Mouse (Mus musculus) MEL (cell line): ENCODE measurements around the gene Dhx35. TPM values are rescaled to one million over a fixed set of nuclear protein-coding genes. Genes with fewer than 3 reads are reported as not detected.

Source experiments
- DNase-seq: peaks from one replicate; pipeline ENCODE4 v3.0.0; 2011; ENCODE audit warnings: low read depth, low spot score
- H3K27ac ChIP-seq: 2 replicates; pipeline ENCODE4 v1.5.1; 2012; ENCODE audit warnings: low read depth, mild to moderate bottlenecking, control low read depth, low read length, moderate library complexity; ENCODE audit not compliant: control insufficient read depth
- H3K27me3 ChIP-seq, 2 experiments: fragments of 150-350 bp in 1 of 2; sonication (generic) in 1 of 2; 2 replicates each; pipeline ENCODE4 v1.6.1; 2012; ENCODE audit warnings: low read length in 2 of 2, mild to moderate bottlenecking in 2 of 2, improper control_type of control experiment in 1 of 2, moderate library complexity in 1 of 2; ENCODE audit not compliant: insufficient read depth in 2 of 2, control insufficient read depth in 1 of 2
- H3K36me3 ChIP-seq, 2 experiments: 2 replicates each; pipeline ENCODE4 v1.6.1; 2012 to 2014; ENCODE audit warnings: low read length in 2 of 2, improper control_type of control experiment in 1 of 2, inconsistent platforms in 1 of 2, mild to moderate bottlenecking in 1 of 2; ENCODE audit not compliant: insufficient read depth in 2 of 2, control insufficient read depth in 1 of 2
- H3K4me1 ChIP-seq, 2 experiments: fragments of 150-350 bp in 1 of 2; sonication (generic) in 1 of 2; 2 replicates each; pipeline ENCODE4 v1.6.1; 2012; ENCODE audit warnings: low read length in 2 of 2, improper control_type of control experiment in 1 of 2, mild to moderate bottlenecking in 1 of 2; ENCODE audit not compliant: insufficient read depth in 2 of 2, control insufficient read depth in 1 of 2
- H3K4me3 ChIP-seq, 2 experiments: fragments of 150-350 bp in 1 of 2; sonication (generic) in 1 of 2; 2 replicates each; pipeline ENCODE4 v1.5.1; 2012; ENCODE audit warnings: low read depth in 2 of 2, low read length in 2 of 2, mild to moderate bottlenecking in 2 of 2, moderate library complexity in 2 of 2, control low read depth in 1 of 2, improper control_type of control experiment in 1 of 2; ENCODE audit not compliant: control insufficient read depth in 1 of 2, insufficient read depth in 1 of 2
- H3K79me2 ChIP-seq: 2 replicates; pipeline ENCODE4 v1.6.1; 2012; ENCODE audit warnings: mild to moderate bottlenecking, low read length, moderate library complexity; ENCODE audit not compliant: control insufficient read depth, poor library complexity, insufficient read depth
- H3K9ac ChIP-seq: 2 replicates; pipeline ENCODE4 v1.6.1; 2012; ENCODE audit warnings: low read depth, mild to moderate bottlenecking, control low read depth, low read length, moderate library complexity; ENCODE audit not compliant: control insufficient read depth, poor library complexity, severe bottlenecking
- H3K9me3 ChIP-seq: fragments of 150-350 bp; sonication (generic); replicated peaks from 2 replicates; pipeline ENCODE4 v1.6.1; 2012; ENCODE audit warnings: mild to moderate bottlenecking, low read length, improper control_type of control experiment, moderate library complexity; ENCODE audit not compliant: insufficient read depth
- CTCF ChIP-seq, 3 experiments: IDR thresholded peaks in 2 of 3; conservative IDR thresholded peaks in 1 of 3; 2 replicates each; pipeline ENCODE4 v1.5.1; 2011 to 2012; ENCODE audit warnings: low read length in 3 of 3, low read depth in 2 of 3, mild to moderate bottlenecking in 2 of 3, improper control_type of control experiment in 1 of 3, inconsistent platforms in 1 of 3, mixed read lengths in 1 of 3, moderate library complexity in 1 of 3; ENCODE audit not compliant: control insufficient read depth in 1 of 3, insufficient read depth in 1 of 3, poor library complexity in 1 of 3, severe bottlenecking in 1 of 3
- ELF1 ChIP-seq: IDR thresholded peaks from 2 replicates; pipeline ENCODE4 v1.6.1; 2014; ENCODE audit warnings: low read depth, mild to moderate bottlenecking, inconsistent platforms, low read length, improper control_type of control experiment, moderate library complexity
- MAZ ChIP-seq: IDR thresholded peaks from 2 replicates; pipeline ENCODE4 v1.6.1; 2012; ENCODE audit warnings: low read depth, mild to moderate bottlenecking, inconsistent platforms, low read length, improper control_type of control experiment
- MEF2A ChIP-seq: IDR thresholded peaks from 2 replicates; pipeline ENCODE4 v1.6.1; 2014; ENCODE audit warnings: low read depth, mild to moderate bottlenecking, inconsistent platforms, low read length, improper control_type of control experiment; ENCODE audit not compliant: poor library complexity, insufficient replicate concordance, severe bottlenecking; ENCODE audit errors: extremely low read depth
- MYB ChIP-seq: IDR thresholded peaks from 2 replicates; pipeline ENCODE4 v1.6.1; 2011; ENCODE audit warnings: mild to moderate bottlenecking, low read depth, low read length, improper control_type of control experiment
- RAD21 ChIP-seq: IDR thresholded peaks from 2 replicates; pipeline ENCODE4 v1.6.1; 2011; ENCODE audit warnings: mild to moderate bottlenecking, low read depth, low read length, improper control_type of control experiment
- SMC3 ChIP-seq: IDR thresholded peaks from 2 replicates; pipeline ENCODE4 v1.6.1; 2011; ENCODE audit warnings: low read depth, low read length, improper control_type of control experiment
- TCF12 ChIP-seq: IDR thresholded peaks from 2 replicates; pipeline ENCODE4 v1.6.1; 2014; ENCODE audit warnings: low read depth, mild to moderate bottlenecking, inconsistent platforms, low read length, improper control_type of control experiment, moderate library complexity
- ZC3H11A ChIP-seq: IDR thresholded peaks from 2 replicates; pipeline ENCODE4 v1.6.1; 2012; ENCODE audit warnings: low read depth, mild to moderate bottlenecking, inconsistent platforms, low read length, improper control_type of control experiment
- polyA plus RNA-seq, 2 experiments: library from polyadenylated mRNA; stranded (reverse) in 1 of 2; unstranded in 1 of 2; fragments of >175 nt in 1 of 2; fragments of >200 nt in 1 of 2; gene quantifications; 2 replicates each; pipeline versions ENCODE4 v1.2.1 to v1.2.4; 2012; ENCODE audit warnings: low replicate concordance in 2 of 2, low read depth in 1 of 2; ENCODE audit not compliant: insufficient read length in 2 of 2, insufficient read depth in 1 of 2, missing spikeins in 1 of 2
- total RNA-seq: library from RNA; depleted of rRNA; stranded (reverse); fragments of 300-350 nt; gene quantifications from 2 replicates; pipeline ENCODE4 v1.2.3, GENCODE M21; 2012

Gene Dhx35
- total and polyA plus RNA-seq, 3 experiments: 18.5 to 23.6 TPM; not detected in 1

DNA sequence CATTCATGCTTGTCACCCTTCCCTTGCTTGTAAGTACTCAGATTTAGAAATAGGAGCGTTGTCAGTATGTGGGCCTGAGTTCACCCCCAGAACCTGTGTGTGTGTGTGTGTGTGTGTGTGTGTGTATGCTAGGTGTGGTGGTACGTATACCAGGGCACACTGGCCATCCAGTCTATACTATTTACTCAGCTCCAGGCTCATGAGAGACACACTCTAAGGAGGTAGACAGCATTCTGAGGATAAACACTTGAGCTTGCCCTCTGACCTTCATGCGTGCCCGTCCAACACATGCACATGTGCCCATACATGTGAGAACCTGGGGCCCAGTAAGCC is 69.5 kb downstream of the Dhx35 start:
- no peak overlapping the region for H3K9ac ChIP-seq
- no peaks in the 10 kb centered on the region for H3K9me3 ChIP-seq
- H3K27me3 ChIP-seq: no peaks in the 10 kb centered on the region
- H3K4me1 ChIP-seq: no peaks in the 10 kb centered on the region
- no peak for DNase-seq
- H3K36me3 ChIP-seq: no peaks in the 10 kb centered on the region; a peak in 1 of 4 replicates
- no peak overlapping the region for H3K27ac ChIP-seq
- TF ChIP-seq MYB (no peak), TCF12 (no peak), ELF1 (no peak)
- TF ChIP-seq, all 39 proteins: peak for 0
- no peaks in the 10 kb centered on the region for H3K79me2 ChIP-seq
- H3K4me3 ChIP-seq: no peak overlapping the region

DNA sequence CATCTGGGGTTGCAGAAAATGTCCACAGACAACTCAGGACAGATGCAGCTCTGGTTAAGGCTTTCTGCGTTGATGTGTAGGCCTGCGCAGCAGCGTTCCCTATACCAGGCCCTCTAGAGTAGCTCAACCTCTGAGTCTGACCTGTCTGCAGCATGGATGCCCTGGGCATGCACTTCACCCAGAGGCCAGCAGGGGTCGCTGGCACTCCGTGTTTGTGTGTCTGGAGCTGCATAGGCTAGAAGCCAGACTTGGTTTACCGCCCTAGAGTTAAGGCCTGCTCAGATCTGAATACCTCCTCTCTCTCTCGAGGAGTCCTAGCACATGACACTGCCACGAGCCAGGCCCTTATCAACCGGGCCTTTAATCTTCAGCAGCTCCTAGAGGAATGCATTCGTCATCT is 70.8 kb downstream of the Dhx35 start:
- no peak overlapping the region for H3K27ac ChIP-seq
- no peak overlapping the region for H3K9ac ChIP-seq
- peak; percentile 91 for TF ChIP-seq RAD21
- peak; percentile 95 to 98 (median 98) for TF ChIP-seq CTCF (IDR thresholded peaks at IDR 0.05 in 2 of 3, conservative IDR thresholded peaks at IDR 0.05 in 1 of 3; ENCODE audit: control insufficient read depth in 1 of 3, insufficient read depth in 1 of 3, low read depth in 2 of 3, low read length in 3 of 3, poor library complexity in 1 of 3, severe bottlenecking in 1 of 3)
- no peak for TF ChIP-seq MAZ
- peak; percentile 67 for TF ChIP-seq ZC3H11A
- TF ChIP-seq SMC3: peak; percentile 75
- TF ChIP-seq, all 39 proteins: peak for 4
- Histone ChIP-seq H3K4me3 (no peak overlapping the region), H3K79me2 (no peaks in the 10 kb centered on the region), H3K27me3 (no peaks in the 10 kb centered on the region), H3K9me3 (no peaks in the 10 kb centered on the region), H3K4me1 (no peaks in the 10 kb centered on the region), H3K36me3 (no peaks in the 10 kb centered on the region)
- DNase-seq: peak; percentile 74

DNA sequence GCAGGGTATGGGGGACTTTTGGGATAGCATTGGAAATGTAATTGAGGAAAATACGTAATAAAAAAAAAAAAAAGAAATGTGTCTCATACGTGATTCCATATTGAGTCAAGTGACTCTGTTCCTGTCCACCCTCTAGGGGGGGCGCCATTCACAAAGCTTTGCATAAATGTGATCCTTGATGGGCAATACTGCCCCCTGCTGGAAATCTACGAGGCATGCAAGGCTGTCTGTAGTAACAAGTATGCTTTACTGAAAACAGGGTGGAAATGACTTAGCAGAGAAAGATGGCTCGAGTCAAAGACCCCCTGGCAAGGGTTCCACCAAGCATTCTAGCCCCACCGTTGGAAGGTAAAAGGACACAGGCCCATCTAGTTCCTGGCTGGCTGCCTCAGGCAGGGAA is 92.0 kb downstream of the Dhx35 start:
- TF ChIP-seq CTCF (IDR thresholded peaks at IDR 0.05 in 2 of 3, conservative IDR thresholded peaks at IDR 0.05 in 1 of 3; ENCODE audit: control insufficient read depth in 1 of 3, insufficient read depth in 1 of 3, low read depth in 2 of 3, low read length in 3 of 3, poor library complexity in 1 of 3, severe bottlenecking in 1 of 3): peak; percentile 16 to 64 (median 40)
- no peak for TF ChIP-seq MEF2A
- peak; percentile 16 for TF ChIP-seq RAD21
- Histone ChIP-seq H3K27me3 (no peaks in the 10 kb centered on the region), H3K27ac (no peak overlapping the region), H3K4me1 (no peaks in the 10 kb centered on the region), H3K36me3 (no peaks in the 10 kb centered on the region), H3K79me2 (no peaks in the 10 kb centered on the region), H3K4me3 (no peak overlapping the region), H3K9ac (no peak overlapping the region), H3K9me3 (no peaks in the 10 kb centered on the region)
- DNase-seq: peak; percentile 23
